Mouse (Mus musculus): ENCODE results near the gene Skil.
"Not testable (repeated sequence)": the region's sequence is repeated elsewhere in the genome, so short reads cannot be mapped to it uniquely, and the experiment has no call there.

The Skil gene

DNA sequence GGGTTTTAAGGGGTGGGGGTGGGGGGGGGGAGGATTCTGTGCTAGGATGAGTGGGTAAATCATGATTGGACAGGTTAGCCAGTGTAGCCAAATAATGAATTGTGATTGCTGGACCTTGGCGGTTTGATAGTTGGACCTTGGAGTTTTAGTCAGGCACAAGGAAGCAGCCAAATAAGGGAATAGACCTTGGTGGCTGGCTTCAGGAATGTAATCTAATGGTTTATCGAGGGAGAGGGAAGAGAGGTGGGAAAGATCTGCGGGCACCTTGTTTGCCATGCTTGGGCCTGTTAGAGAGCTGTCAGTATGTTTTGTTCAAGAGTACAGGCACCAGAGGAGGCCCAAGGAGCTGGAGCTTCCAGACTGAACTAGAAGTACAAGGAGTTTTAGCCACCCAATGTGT lies 32.0 kb downstream of the Skil start:
- DNase-seq (ENCODE audit: low spot score in 2 of 2): no peak

DNA sequence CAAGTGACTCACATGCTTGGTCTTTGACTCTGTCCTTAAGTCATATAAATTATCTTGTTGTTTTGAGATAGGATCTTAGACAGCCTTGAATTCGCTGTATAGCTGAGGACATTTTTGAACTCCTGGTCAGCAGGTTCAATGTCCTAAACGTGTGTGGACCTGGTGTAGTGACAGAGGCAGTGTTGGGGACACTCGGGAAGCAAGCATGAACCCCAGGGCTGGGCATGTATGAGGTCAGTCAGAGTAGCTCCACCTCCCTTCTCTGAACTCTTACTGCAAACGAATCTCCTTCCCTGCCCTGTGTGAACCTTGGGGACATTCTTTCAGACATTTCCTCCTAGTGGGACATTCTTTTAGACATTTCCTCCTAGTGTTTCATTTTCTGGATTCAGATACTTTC lies 34.9 kb downstream of the Skil start:
- no peak for DNase-seq (ENCODE audit: low spot score in 2 of 2)

DNA sequence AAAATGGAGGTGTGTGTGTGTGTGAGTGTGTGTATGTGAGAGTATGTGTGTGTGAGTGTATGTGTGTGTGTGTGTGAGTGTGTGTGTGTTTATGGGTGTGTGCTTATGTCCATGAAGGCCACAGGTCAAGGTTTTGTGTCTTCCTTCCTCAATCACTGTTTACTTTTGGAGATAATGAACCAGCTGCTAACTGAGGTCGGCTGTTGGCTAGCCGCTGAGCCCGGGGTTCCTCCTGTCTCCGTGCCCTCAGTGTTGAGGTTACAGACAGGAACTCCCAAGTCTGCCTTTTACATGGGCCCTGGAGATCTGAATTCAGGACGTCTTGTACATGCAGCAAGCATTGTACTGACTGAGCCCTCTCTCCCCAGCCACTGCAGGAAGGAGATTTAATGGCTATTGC lies 38.8 kb downstream of the Skil start:
- DNase-seq (ENCODE audit: low spot score in 2 of 2): no peak

GRCm38 (mm10) chr3:31134246-31134645 lies 39.4 kb downstream of the Skil start:
- no peak for DNase-seq (ENCODE audit: low spot score in 2 of 2)

DNA sequence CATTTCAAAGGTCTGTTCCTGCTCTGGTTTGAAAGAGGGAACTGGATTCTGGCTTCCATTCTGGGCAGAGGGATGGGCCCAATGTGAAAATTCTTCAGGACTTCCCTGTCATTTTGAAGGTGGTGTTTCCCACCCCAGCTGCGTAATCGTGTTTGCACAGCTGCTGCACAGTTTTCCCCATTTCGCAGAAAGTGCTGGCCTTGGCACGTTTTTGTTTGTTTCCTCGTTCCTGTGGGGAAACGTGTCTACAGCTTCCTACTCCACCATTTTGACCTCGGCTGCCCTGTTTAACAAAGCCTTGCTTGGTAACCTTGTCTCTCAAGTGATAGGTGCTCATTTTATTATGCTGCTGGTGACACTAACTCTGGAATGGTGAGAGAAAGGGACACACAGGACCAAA lies 39.8 kb downstream of the Skil start:
- no peak for DNase-seq (ENCODE audit: low spot score in 2 of 2)

DNA sequence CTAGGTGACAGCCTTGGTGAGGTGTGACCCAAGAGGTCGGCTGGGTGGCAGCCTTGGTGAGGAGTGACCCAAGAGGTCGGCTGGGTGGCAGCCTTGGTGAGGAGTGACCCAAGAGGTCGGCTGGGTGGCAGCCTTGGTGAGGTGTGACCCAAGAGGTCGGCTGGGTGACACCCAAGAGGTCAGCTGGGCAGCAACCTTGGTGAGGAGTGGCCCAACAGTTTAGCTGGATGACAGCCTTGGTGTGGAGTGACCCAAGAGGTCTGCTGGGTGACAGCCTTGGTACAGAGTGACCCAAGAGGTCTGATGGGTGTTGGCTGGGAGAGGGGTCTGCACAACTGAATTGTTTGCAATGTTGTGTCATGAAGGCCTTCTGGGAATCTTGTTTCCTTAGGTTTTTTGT lies 41.7 kb downstream of the Skil start:
- DNase-seq (ENCODE audit: low spot score in 2 of 2): not testable (repeated sequence)

- DNase-seq (ENCODE audit: low spot score in 2 of 2): peak; percentile 51 to 60
Measured at GRCm38 (mm10) chr3:31138454-31139424, 43.9 kb downstream of the Skil start.

DNA sequence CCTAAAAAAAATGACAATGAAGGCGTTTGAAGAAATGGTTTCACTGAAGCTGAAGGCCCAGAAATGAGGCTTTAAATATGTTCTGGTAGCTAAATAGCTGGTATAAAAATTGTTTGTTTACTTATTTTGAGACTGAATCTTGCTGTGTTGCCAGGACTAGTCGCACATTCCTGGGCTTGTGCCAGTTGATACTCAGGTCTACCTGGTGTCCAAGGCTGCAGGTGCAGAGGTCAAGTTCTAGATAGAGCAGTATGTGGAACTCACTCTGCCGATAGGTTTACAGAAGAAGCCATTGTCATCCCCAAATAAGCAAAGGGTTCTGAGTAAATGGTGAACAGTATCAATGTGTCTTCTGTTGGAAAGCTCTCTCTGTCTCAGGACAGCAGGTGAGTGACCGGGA lies 46.8 kb downstream of the Skil start:
- DNase-seq (ENCODE audit: low spot score in 2 of 2): no peak

DNA sequence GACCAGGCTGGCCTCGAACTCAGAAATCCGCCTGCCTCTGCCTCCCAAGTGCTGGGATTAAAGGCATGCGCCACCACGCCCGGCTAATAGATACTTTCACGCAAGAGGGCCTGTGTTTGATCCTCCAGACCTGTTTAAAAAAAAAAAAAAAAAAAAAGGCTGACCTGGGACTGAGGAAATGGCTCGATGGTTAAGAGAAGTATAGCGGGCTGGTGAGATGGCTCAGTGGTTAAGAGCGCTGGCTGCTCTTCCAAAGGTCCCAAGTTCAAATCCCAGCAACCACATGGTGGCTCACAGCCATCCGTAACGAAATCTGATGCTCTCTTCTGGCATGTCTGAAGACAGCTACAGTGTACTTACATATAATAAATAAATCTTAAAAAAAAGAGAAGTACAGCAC lies 50.4 kb downstream of the Skil start:
- DNase-seq (ENCODE audit: low spot score in 2 of 2): not testable (repeated sequence)

- DNase-seq (ENCODE audit: low spot score in 2 of 2): peak; percentile 12 to 28
Measured at GRCm38 (mm10) chr3:31145641-31146290, 50.9 kb downstream of the Skil start.

GRCm38 (mm10) chr3:31148595-31148994 lies 53.7 kb downstream of the Skil start:
- DNase-seq (ENCODE audit: low spot score in 2 of 2): no peak

DNA sequence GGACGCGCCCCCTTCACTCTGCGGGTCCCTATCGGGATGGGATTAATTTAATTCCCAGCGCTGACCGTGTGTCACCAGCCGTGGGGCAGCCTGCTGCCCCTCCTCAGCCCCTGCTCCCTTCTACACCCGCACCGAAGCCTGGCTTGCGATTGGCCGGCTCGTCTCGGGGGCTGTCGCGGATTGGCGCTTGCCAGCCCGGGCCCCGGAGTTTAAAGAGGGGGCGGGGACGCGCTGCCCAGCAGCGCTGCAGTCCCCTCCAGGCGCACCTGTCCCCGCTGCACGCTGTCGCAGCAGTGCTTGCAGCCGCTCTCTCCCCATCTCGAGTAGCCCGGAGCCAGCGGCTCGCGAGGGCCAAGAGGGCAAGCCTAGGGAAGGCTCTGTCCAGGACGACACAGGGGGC lies 54.8 kb downstream of the Skil start, which contains the start of gene Cldn11:
Gene Cldn11 (plus strand): TSS at position 215 of the 400 bp plus-strand sequence.
- no peak for DNase-seq (ENCODE audit: low spot score in 2 of 2)

DNA sequence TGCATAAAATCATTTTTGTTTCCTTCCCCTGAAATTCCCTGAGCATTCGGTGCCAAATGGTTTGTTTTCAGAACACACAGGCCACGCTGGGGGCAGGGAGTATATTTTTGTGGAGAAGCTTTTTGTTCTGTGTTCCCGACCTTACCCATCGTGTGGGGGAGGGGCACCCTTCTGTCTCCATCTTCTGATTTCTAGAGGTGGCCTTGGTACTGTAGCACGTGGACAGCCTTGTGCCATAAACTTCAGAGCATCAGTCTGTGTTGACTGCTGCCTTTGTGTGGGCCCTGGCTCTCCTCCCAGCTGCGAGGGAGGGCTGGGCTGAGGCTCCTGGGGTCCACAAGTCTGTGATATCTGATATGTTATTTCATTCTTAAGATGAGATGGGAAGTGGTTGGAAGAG lies 57.2 kb downstream of the Skil start:
- DNase-seq (ENCODE audit: low spot score in 2 of 2): no peak

DNA sequence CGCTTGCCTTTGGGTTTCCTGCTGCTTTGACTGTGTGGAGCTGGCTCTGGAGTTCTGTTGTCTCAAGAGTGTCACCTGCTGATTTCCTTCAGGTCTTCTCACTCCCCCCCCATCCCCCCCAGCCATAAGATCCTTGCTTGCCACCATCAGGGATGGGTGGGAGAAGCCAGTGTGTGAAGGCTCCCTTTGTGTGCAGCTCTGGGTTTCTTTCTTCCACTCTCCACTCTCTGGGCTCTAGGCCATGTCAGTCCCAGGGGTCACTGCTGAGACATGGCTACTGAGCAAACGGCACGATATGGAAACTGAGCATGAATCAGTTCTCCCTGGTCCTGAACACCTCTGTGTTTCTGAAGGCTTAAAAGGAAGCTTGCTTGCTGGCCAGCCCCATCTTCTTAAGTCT lies 61.3 kb downstream of the Skil start:
- no peak for DNase-seq (ENCODE audit: low spot score in 2 of 2)

DNA sequence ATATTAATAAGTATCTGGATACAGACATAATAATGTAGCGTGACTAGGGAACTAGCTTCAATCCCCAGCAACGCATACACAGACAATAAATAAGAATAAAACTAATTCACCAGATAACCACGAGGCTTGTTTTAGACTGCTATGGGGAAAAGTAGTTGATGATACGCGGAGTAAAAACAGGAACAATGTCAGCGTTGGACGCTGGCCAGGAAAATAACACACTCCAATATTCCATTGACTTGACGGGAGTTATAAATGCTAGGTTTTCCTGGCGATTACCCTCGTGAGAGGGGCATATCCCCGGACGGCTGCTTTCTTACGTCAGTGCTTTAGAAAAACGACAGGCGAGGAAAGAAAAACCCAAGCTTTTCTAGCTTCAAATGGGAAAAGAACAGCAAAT lies 62.9 kb downstream of the Skil start:
- DNase-seq (ENCODE audit: low spot score in 2 of 2): no peak

DNA sequence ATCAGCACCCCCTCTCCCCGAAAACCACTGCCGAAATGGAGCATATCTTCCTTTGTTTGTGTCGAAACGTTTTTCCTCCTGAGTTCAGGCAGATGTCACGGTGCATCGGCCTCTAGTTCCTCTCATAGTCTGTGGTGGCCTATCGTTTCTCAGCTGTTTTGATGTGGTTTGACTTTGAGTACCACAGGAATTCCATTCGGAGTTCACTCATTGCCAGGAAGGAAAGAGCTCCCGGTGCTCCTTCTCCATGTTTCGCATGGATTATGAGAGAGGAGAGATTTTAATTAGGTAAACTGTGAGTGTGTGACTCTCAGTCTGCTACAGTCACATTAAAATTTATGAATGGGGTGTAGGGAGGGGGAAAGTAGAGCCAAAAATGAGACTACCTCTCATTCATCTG lies 65.2 kb downstream of the Skil start:
- DNase-seq (ENCODE audit: low spot score in 2 of 2): no peak

- DNase-seq (ENCODE audit: low spot score in 2 of 2): no peak
Measured at GRCm38 (mm10) chr3:31161336-31161735, 66.5 kb downstream of the Skil start.

GRCm38 (mm10) chr3:31162860-31163259 lies 68.0 kb downstream of the Skil start:
- no peak for DNase-seq (ENCODE audit: low spot score in 2 of 2)

DNA sequence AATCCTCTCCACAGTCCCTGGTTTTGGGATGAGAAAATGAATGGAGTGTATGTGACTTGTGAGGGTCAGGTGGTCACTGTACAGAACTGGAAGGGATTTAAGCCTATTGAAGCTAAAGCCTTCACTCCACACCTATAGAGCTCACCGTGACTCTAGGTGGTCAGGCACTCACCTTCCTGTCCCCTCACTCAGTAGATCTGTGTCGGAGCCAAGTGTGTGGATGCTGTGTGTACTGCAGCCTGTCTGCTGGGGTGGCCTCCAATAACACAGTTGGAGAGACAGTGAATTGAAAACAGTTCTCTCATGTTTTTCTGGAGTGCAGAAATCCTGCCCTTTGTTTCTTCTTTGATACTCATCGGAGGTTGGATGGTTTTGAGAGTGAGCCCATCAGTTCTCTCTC lies 70.9 kb downstream of the Skil start:
- DNase-seq (ENCODE audit: low spot score in 2 of 2): no peak

GRCm38 (mm10) chr3:31166365-31166871 lies 71.6 kb downstream of the Skil start:
- no peak for DNase-seq (ENCODE audit: low spot score in 2 of 2)
